Mouse (Mus musculus) midbrain, embryonic 15.5 days (tissue): ENCODE data around the gene Coa4. TPM values are rescaled to one million over a fixed set of nuclear protein-coding genes. Genes with fewer than 3 reads are reported as not detected.

Experiments
- ATAC-seq: fragments of 200-750 bp; cut with Nextera tagmentation; replicated peaks from 2 replicates; pipeline ENCODE4 v1.8.0; 2017; ENCODE audit warnings: moderate TSS enrichment
- H3K27ac ChIP-seq: fragments of 300-500 bp; sonication (generic); 2 replicates; pipeline ENCODE4 v1.5.1; 2015; ENCODE audit warnings: mild to moderate bottlenecking, inconsistent platforms
- H3K27me3 ChIP-seq: fragments of 300-500 bp; sonication (generic); replicated peaks from 2 replicates; pipeline ENCODE4 v1.6.1; 2015; ENCODE audit warnings: inconsistent platforms
- H3K36me3 ChIP-seq: fragments of 300-500 bp; sonication (generic); replicated peaks from 2 replicates; pipeline ENCODE4 v1.6.1; 2015; ENCODE audit warnings: inconsistent platforms
- H3K4me1 ChIP-seq: fragments of 300-500 bp; sonication (generic); 2 replicates; pipeline ENCODE4 v1.6.1; 2015; ENCODE audit warnings: inconsistent platforms
- H3K4me2 ChIP-seq: fragments of 300-500 bp; sonication (generic); 2 replicates; pipeline ENCODE4 v1.6.1; 2015; ENCODE audit warnings: inconsistent platforms, mild to moderate bottlenecking, moderate library complexity
- H3K4me3 ChIP-seq: fragments of 300-500 bp; sonication (generic); 2 replicates; pipeline ENCODE4 v1.5.1; 2015; ENCODE audit warnings: mild to moderate bottlenecking, inconsistent platforms
- H3K9ac ChIP-seq: fragments of 300-500 bp; sonication (generic); 2 replicates; pipeline ENCODE4 v1.6.1; 2015; ENCODE audit warnings: mild to moderate bottlenecking, inconsistent platforms
- H3K9me3 ChIP-seq: fragments of 300-500 bp; sonication (generic); 2 replicates; pipeline ENCODE4 v1.6.1; 2016; ENCODE audit warnings: inconsistent platforms
- WGBS: fragments of 180-500 bp; shearing (Covaris S2); methylation state at CpG from one replicate; pipeline ENCODE4 v1.1.7; 2015; ENCODE audit warnings: mixed read lengths; 5-methylcytosine and 5-hydroxymethylcytosine counted together
- polyA plus RNA-seq: library from polyadenylated mRNA; unstranded; fragments of >200 nt; fragmentation: Nextera tagmentation; extraction: Ambion mirVana; gene quantifications from 2 replicates; pipeline ENCODE4 v1.2.1, GENCODE M21; 2015

Gene Coa4
- 15.5 and 17.7 TPM in 2 replicates for polyA plus RNA-seq

DNA sequence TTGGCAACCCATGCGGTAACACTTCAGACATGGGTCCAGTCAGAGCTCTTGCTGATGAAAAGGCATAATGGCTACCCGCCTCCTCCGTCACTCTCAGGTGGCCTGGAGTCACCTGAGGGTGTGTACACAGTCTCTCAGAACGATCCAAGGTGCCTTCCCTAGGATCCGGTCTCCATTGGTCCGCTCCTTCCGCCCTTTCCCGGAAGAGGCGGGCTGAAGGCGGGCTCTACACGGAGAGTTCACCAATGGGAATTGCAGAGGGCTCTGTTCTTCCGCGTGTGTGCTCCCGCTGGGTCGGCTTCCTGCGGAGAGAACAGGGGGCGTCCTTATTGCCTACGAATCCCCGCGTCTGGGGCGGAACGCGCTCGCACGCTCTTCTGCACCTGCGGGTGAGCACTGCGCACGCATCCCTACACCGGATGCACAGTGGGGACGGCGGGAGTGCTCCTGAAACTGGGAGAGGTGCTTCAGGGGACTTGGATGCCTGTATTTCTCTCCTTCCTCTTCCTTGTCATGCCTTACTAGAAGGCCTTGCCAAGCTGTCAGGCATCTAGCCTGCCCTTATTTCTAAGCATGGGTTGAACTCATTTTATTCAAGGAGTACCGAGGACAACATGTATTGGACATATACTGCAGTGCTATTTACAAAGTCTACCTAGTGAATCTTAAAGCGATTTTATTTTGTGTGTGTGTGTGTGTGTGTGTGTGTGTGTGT, at the start of gene Coa4:
Coa4 (plus strand) TSS at position 268 of the 715 bp plus-strand sequence.
- Histone ChIP-seq H3K27me3 (no peaks in the 10 kb centered on the region), H3K36me3 (peaks cover 11% of the 10 kb centered on the region), H3K4me2 (peak within 1 kb of the TSS; percentile 60), H3K4me1 (peaks cover 9% of the 10 kb centered on the region), H3K27ac (peak within 1 kb of the TSS; percentile 88), H3K9me3 (no peaks in the 10 kb centered on the region), H3K9ac (peak within 1 kb of the TSS; percentile 65), H3K4me3 (peak within 1 kb of the TSS; percentile 58)
- WGBS: under 1% methylated on average over 33 of the region's 33 CpGs
- peak; percentile 100 for ATAC-seq

- no peak for ATAC-seq
- WGBS: 79% methylated on average over 2 of the region's 2 CpGs
- H3K36me3 ChIP-seq: no peaks in the 10 kb centered on the region
Observed at GRCm38 (mm10) chr7:100487301-100487700, 49.6 kb upstream of the Coa4 start.

DNA sequence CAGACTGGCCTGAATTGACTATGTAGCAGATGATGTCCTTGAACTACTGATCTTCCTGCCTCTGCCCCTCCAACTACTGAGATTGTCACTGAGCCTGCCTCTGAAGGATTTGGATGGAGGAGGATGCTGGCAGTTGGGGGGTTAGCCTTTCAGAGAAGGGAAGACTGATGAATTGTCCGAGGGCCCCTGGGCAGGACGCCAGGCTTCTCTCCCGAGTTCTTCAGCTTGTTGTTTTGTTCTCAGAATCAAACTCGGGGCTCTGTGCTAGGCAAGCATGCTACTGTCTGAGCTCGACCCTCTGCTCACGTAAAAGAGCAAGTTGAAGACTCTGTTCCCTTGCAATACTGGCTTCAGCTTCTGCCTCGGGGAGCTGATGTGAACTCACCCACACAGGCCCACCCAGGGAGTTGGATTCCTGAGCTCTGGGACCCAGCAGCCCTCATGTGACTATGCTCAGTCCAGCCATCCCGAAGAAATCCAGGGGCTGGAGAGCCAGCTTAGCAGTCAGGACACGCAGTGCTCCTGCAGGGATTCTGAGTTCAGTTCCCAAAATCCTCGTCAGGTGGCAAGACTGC, 48.3 kb upstream of the Coa4 start:
- Histone ChIP-seq H3K4me2 (no peak overlapping the region), H3K27me3 (no peaks in the 10 kb centered on the region), H3K27ac (peak overlapping the region; percentile 16; the same call in 1 of the 2 replicates), H3K9ac (no peak overlapping the region), H3K36me3 (no peaks in the 10 kb centered on the region), H3K4me1 (peaks cover 11% of the 10 kb centered on the region), H3K4me3 (no peak overlapping the region), H3K9me3 (no peaks in the 10 kb centered on the region)
- peak; percentile 57 for ATAC-seq
- WGBS: 22% methylated on average over 10 of the region's 10 CpGs

More at GRCm38 (mm10) chr7:100487301-100487700, 49.6 kb upstream of the Coa4 start:
- H3K9ac ChIP-seq: no peak overlapping the region
- no peaks in the 10 kb centered on the region for H3K9me3 ChIP-seq
- no peak overlapping the region for H3K4me3 ChIP-seq
- H3K4me2 ChIP-seq: no peak overlapping the region
- no peaks in the 10 kb centered on the region for H3K4me1 ChIP-seq
- H3K27me3 ChIP-seq: no peaks in the 10 kb centered on the region
- no peak overlapping the region for H3K27ac ChIP-seq

- Histone ChIP-seq H3K4me3 (peak overlapping the region; percentile 37), H3K4me1 (peaks cover 37% of the 10 kb centered on the region), H3K9me3 (no peaks in the 10 kb centered on the region), H3K36me3 (no peaks in the 10 kb centered on the region), H3K4me2 (peak overlapping the region; percentile 66), H3K9ac (peak overlapping the region; percentile 23; the same call in 1 of the 2 replicates), H3K27ac (no peak overlapping the region), H3K27me3 (no peaks in the 10 kb centered on the region)
- WGBS: 3% methylated on average over 35 of the region's 36 CpGs
- no peak for ATAC-seq
Observed at GRCm38 (mm10) chr7:100492391-100493116, 44.3 kb upstream of the Coa4 start.

DNA sequence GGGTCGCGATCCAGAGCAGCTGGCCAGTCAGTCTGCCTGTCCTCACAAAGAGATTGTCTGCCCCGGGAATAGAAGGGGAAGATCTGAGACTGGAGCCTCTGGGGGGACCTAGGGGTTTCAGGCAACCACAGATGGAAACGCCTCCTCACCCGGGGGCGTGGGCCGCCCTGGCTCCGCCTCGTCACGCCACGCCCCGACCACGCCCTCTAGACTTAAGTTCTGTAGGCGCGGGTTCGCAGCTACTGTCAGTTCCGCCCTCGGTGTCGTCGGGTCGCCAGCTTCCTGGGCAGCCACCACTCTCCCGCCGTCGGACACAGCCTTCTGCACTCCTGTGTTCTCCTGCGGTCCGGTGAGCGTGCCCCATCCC, 43.8 kb upstream of the Coa4 start, which contains the start of gene Ucp2:
Ucp2 (plus strand) TSS at position 221 of the 367 bp plus-strand sequence.
- H3K9ac ChIP-seq: peak within 1 kb of the TSS; percentile 23; the same call in 1 of the 2 replicates
- no peak within 1 kb of the TSS for H3K27ac ChIP-seq
- 2% methylated on average over 27 of the region's 27 CpGs for WGBS
- H3K4me1 ChIP-seq: peaks cover 37% of the 10 kb centered on the region
- ATAC-seq: no peak
- no peaks in the 10 kb centered on the region for H3K9me3 ChIP-seq
- no peaks in the 10 kb centered on the region for H3K36me3 ChIP-seq
- H3K4me3 ChIP-seq: peak within 1 kb of the TSS; percentile 37
- H3K27me3 ChIP-seq: no peaks in the 10 kb centered on the region
- H3K4me2 ChIP-seq: peak within 1 kb of the TSS; percentile 66

GRCm38 (mm10) chr7:100493484-100494414, 43.1 kb upstream of the Coa4 start:
- H3K27me3 ChIP-seq: no peaks in the 10 kb centered on the region
- no peak overlapping the region for H3K9ac ChIP-seq
- peak overlapping the region; percentile 37 for H3K4me3 ChIP-seq
- ATAC-seq: no peak
- no peaks in the 10 kb centered on the region for H3K36me3 ChIP-seq
- H3K4me1 ChIP-seq: peaks cover 37% of the 10 kb centered on the region
- peak overlapping the region; percentile 66 for H3K4me2 ChIP-seq
- 38% methylated on average over 19 of the region's 19 CpGs for WGBS
- H3K9me3 ChIP-seq: no peaks in the 10 kb centered on the region
- H3K27ac ChIP-seq: no peak overlapping the region

DNA sequence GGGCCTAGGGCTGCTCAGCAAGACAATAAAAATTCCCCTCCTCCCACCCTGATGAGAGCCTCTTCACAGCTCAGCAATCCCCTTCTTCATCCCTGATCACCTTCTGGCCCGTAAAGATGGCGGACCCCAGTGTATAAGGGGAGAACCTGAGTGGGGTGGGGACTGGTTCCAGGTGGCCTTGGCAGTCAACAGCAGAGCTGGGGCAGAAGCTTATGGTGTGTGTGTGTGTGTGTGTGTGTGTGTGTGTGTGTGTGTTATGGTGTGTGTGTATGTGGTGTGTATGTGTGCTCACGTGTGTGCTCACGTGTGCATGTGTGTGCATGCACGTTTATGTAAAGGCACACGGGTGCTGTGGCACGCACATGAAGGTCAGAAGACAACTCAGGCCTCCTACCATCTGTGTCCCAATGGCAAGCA, 42.4 kb upstream of the Coa4 start:
- no peak overlapping the region for H3K9ac ChIP-seq
- no peaks in the 10 kb centered on the region for H3K27me3 ChIP-seq
- no peak overlapping the region for H3K4me3 ChIP-seq
- no peak for ATAC-seq
- no peaks in the 10 kb centered on the region for H3K36me3 ChIP-seq
- H3K4me1 ChIP-seq: peaks cover 37% of the 10 kb centered on the region
- WGBS: 94% methylated on average over 7 of the region's 7 CpGs
- H3K9me3 ChIP-seq: no peaks in the 10 kb centered on the region
- H3K4me2 ChIP-seq: peak overlapping the region; percentile 66; the same call in 1 of the 2 replicates
- peak overlapping the region; percentile 82; the same call in 1 of the 2 replicates for H3K27ac ChIP-seq

DNA sequence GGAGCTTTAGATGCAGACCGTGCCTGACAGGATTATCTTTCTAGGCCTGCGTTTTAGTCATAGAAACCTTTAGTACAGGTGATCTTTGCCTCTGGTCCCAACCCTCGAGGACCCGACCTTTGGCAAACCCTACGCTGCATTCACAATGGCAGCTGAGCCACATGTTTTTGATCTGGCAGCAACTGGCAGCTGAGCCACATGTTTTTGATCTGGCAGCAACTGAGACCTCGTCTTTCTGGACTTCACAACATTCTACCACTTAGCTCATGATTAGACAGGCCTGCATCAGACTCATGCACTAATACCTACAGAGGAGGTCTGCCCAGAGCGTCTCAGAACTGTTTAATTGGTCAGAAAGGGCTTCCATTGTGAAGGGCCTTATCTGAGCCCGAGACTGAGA, 41.8 kb upstream of the Coa4 start:
- no peak; the same call in 1 of the 2 replicates for ATAC-seq
- peak overlapping the region; percentile 82 for H3K27ac ChIP-seq
- H3K9ac ChIP-seq: no peak overlapping the region
- no peaks in the 10 kb centered on the region for H3K27me3 ChIP-seq
- H3K36me3 ChIP-seq: no peaks in the 10 kb centered on the region
- H3K4me2 ChIP-seq: peak overlapping the region; percentile 24
- no peak overlapping the region for H3K4me3 ChIP-seq
- 28% methylated on average over 8 of the region's 8 CpGs for WGBS
- no peaks in the 10 kb centered on the region for H3K9me3 ChIP-seq
- H3K4me1 ChIP-seq: peaks cover 37% of the 10 kb centered on the region

DNA sequence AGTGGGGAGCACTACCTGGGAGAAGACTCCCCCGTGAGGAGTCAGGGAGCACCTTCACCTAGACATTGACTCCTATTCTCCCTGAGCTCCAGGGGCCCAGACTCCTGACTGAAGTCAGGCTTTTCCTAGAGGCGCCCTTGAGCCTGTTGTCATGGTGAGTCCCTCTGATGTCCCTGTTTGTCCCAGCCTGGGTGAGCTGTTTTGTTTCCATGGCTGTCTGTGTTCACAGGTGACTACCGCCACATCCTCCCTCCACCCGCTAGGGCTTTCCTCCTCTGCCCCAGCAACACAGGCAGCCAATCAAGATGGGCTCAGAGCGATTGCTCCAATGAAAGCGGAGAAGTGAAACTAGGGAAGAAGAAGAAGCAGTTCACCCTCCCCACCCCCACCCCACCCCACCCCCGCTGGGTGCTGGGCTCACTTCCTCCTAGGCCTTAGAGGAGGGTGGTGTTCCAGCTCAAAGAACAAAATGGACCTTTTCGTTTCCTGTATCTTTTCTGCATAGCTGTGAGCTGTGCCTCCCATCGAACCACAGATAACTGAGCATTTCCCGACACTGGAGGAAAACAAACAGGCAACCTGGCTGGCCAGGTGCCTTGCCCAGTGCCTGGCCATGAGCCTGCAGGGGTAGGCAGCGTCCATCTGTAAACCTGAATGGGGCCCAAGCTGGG, 41.2 kb upstream of the Coa4 start:
- no peaks in the 10 kb centered on the region for H3K9me3 ChIP-seq
- no peaks in the 10 kb centered on the region for H3K36me3 ChIP-seq
- peak overlapping the region; percentile 82 for H3K27ac ChIP-seq
- peak overlapping the region; percentile 24 for H3K4me2 ChIP-seq
- no peaks in the 10 kb centered on the region for H3K27me3 ChIP-seq
- H3K4me1 ChIP-seq: peaks cover 37% of the 10 kb centered on the region
- H3K9ac ChIP-seq: no peak overlapping the region
- 23% methylated on average over 11 of the region's 11 CpGs for WGBS
- H3K4me3 ChIP-seq: no peak overlapping the region
- ATAC-seq: peak; percentile 82

DNA sequence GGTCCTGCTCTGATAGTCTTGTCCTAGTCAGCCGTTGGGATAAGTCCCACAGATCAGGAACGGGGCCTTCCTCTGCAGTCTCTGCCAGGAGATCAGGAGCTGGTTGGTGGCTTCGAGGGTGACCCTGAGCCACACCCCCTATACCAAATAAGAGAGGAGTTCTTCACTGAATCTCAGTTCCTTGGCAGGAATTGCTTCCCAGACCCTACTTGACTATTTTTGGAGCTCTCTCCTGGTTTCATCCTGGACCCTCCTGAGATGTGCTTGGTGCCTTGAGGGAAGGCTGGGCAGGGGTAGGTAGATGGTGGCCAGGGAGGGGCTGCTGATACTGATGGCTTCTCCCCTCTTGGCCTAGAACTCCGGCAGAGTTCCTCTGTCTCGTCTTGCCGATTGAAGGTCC, 40.5 kb upstream of the Coa4 start:
- Histone ChIP-seq H3K9me3 (no peaks in the 10 kb centered on the region), H3K36me3 (no peaks in the 10 kb centered on the region), H3K9ac (no peak overlapping the region), H3K4me1 (peaks cover 37% of the 10 kb centered on the region), H3K4me3 (no peak overlapping the region), H3K27ac (peak overlapping the region; percentile 77), H3K4me2 (no peak overlapping the region), H3K27me3 (no peaks in the 10 kb centered on the region)
- no peak for ATAC-seq
- 85% methylated on average over 6 of the region's 6 CpGs for WGBS

GRCm38 (mm10) chr7:100496791-100497190, 40.1 kb upstream of the Coa4 start:
- Histone ChIP-seq H3K9ac (no peak overlapping the region), H3K36me3 (no peaks in the 10 kb centered on the region), H3K4me2 (no peak overlapping the region), H3K9me3 (no peaks in the 10 kb centered on the region), H3K4me1 (peaks cover 37% of the 10 kb centered on the region), H3K27me3 (no peaks in the 10 kb centered on the region), H3K27ac (peak overlapping the region; percentile 77; the same call in 1 of the 2 replicates), H3K4me3 (no peak overlapping the region)
- 99% methylated on average over 9 of the region's 9 CpGs for whole genome bisulfite sequencing
- no peak for ATAC-seq
